Mouse (Mus musculus) myocyte (in vitro differentiated cells): ENCODE data around the gene Neurog3. TPM values are rescaled to one million over a fixed set of nuclear protein-coding genes. Genes with fewer than 3 reads are reported as not detected.

Experiments
- H3K27me3 ChIP-seq: one replicate; pipeline ENCODE4 v1.6.1; 2011; ENCODE audit not compliant: control insufficient read depth, insufficient read depth, insufficient read length
- H3K36me3 ChIP-seq: one replicate; pipeline ENCODE4 v1.6.1; 2011; ENCODE audit not compliant: control insufficient read depth, insufficient read depth
- H3K4me2 ChIP-seq: one replicate; pipeline ENCODE4 v1.6.1; 2011; ENCODE audit warnings: low read depth, control low read depth
- H3K4me3 ChIP-seq: one replicate; pipeline ENCODE4 v1.5.1; 2011; ENCODE audit warnings: mild to moderate bottlenecking, control low read depth, moderate library complexity
- H3K79me2 ChIP-seq: one replicate; pipeline ENCODE4 v1.6.1; 2011; ENCODE audit not compliant: control insufficient read depth, insufficient read depth
- H3ac ChIP-seq: one replicate; pipeline ENCODE4 v1.6.1; 2011; ENCODE audit not compliant: control insufficient read depth, insufficient read length
- CEBPB ChIP-seq: IDR thresholded peaks from 2 replicates; pipeline ENCODE4 v1.6.1; 2011; ENCODE audit warnings: mild to moderate bottlenecking, moderate library complexity; ENCODE audit not compliant: poor library complexity, insufficient read depth, severe bottlenecking
- E2F4 ChIP-seq: IDR thresholded peaks from one replicate; pipeline ENCODE4 v1.6.1; 2011; ENCODE audit warnings: mild to moderate bottlenecking, control low read depth, moderate library complexity; ENCODE audit not compliant: insufficient read depth
- MAX ChIP-seq: IDR thresholded peaks from one replicate; pipeline ENCODE4 v1.6.1; 2011; ENCODE audit warnings: low read depth, mild to moderate bottlenecking, control low read depth
- MYOD1 ChIP-seq, 3 experiments: IDR thresholded peaks; one replicate each; pipeline ENCODE4 v1.6.1; 2011; ENCODE audit warnings: control low read depth in 2 of 3, low read depth in 2 of 3, mild to moderate bottlenecking in 2 of 3, moderate library complexity in 1 of 3; ENCODE audit not compliant: insufficient read length in 2 of 3, control insufficient read depth in 1 of 3
- MYOG ChIP-seq, 3 experiments: IDR thresholded peaks; one replicate each; pipeline ENCODE4 v1.6.1; 2011; ENCODE audit warnings: control low read depth in 2 of 3, low read depth in 2 of 3, mild to moderate bottlenecking in 2 of 3; ENCODE audit not compliant: insufficient read length in 2 of 3, control insufficient read depth in 1 of 3, insufficient read depth in 1 of 3
- POLR2A ChIP-seq: IDR thresholded peaks from one replicate; pipeline ENCODE4 v1.6.1; 2011; ENCODE audit warnings: low read depth, mild to moderate bottlenecking, control low read depth, moderate library complexity; ENCODE audit not compliant: insufficient read length
- POLR2AphosphoS2 ChIP-seq: IDR thresholded peaks from one replicate; pipeline ENCODE4 v1.6.1; 2011; ENCODE audit warnings: low read depth, control low read depth; ENCODE audit not compliant: insufficient read length
- REST ChIP-seq: IDR thresholded peaks from one replicate; pipeline ENCODE4 v1.6.1; 2011; ENCODE audit warnings: mild to moderate bottlenecking, control low read depth, moderate library complexity; ENCODE audit not compliant: insufficient read depth, insufficient read length
- SRF ChIP-seq: IDR thresholded peaks from one replicate; pipeline ENCODE4 v1.6.1; 2011; ENCODE audit warnings: low read depth; ENCODE audit not compliant: control insufficient read depth, insufficient read length
- TCF12 ChIP-seq: IDR thresholded peaks from one replicate; pipeline ENCODE4 v1.6.1; 2011; ENCODE audit warnings: mild to moderate bottlenecking, control low read depth; ENCODE audit not compliant: poor library complexity, insufficient read depth, severe bottlenecking
- TCF3 ChIP-seq: IDR thresholded peaks from one replicate; pipeline ENCODE4 v1.6.1; 2011; ENCODE audit warnings: low read depth, control low read depth; ENCODE audit not compliant: insufficient read length
- USF1 ChIP-seq: IDR thresholded peaks from one replicate; pipeline ENCODE4 v1.6.1; 2011; ENCODE audit warnings: low read depth, mild to moderate bottlenecking, control low read depth, moderate library complexity
- polyA plus RNA-seq: library from polyadenylated mRNA; unstranded; fragments of >200 nt; fragmentation: generic; extraction: Trizol; gene quantifications from one replicate; pipeline ENCODE4 v1.2.1, GENCODE M21; 2012; ENCODE audit warnings: missing spikeins

Neurog3 gene
- polyA plus RNA-seq = not detected

GRCm38 (mm10) chr10:62132691-62133281 is at the start of gene Neurog3:
Neurog3 (plus strand) TSS chr10:62133090.
- Histone ChIP-seq H3K27me3 (peaks cover 33% of the 10 kb centered on the region), H3ac (no peak within 1 kb of the TSS)

GRCm38 (mm10) chr10:62086044-62086443 is 46.8 kb upstream of the Neurog3 start:
- Histone ChIP-seq H3K4me3 (no peak overlapping the region), H3K27me3 (no peaks in the 10 kb centered on the region), H3K79me2 (no peaks in the 10 kb centered on the region), H3K36me3 (no peaks in the 10 kb centered on the region), H3ac (no peak overlapping the region), H3K4me2 (no peak overlapping the region)
- no peak for TF ChIP-seq MYOG (IDR thresholded peaks at IDR 0.05; ENCODE audit: control insufficient read depth in 1 of 3, insufficient read depth in 1 of 3, insufficient read length in 2 of 3, low read depth in 2 of 3)
- TF ChIP-seq MAX = no peak
- TF ChIP-seq POLR2AphosphoS2 = no peak
- no peak for TF ChIP-seq REST
- TF ChIP-seq MYOD1 (IDR thresholded peaks at IDR 0.05; ENCODE audit: control insufficient read depth in 1 of 3, insufficient read length in 2 of 3, low read depth in 2 of 3) = no peak
- TF ChIP-seq TCF12 = no peak

More at GRCm38 (mm10) chr10:62132691-62133281, at the start of gene Neurog3:
- Histone ChIP-seq H3K36me3 (no peaks in the 10 kb centered on the region), H3K4me3 (no peak within 1 kb of the TSS), H3K4me2 (no peak within 1 kb of the TSS), H3K79me2 (no peaks in the 10 kb centered on the region)
- TF ChIP-seq USF1 (no peak), MAX (no peak), MYOD1 (IDR thresholded peaks at IDR 0.05; ENCODE audit: control insufficient read depth in 1 of 3, insufficient read length in 2 of 3, low read depth in 2 of 3) (no peak), MYOG (IDR thresholded peaks at IDR 0.05; ENCODE audit: control insufficient read depth in 1 of 3, insufficient read depth in 1 of 3, insufficient read length in 2 of 3, low read depth in 2 of 3) (no peak), SRF (no peak), REST (no peak), POLR2AphosphoS2 (no peak)

- H3K79me2 ChIP-seq = no peaks in the 10 kb centered on the region
- H3K4me2 ChIP-seq = no peak overlapping the region
- TF ChIP-seq MYOG (IDR thresholded peaks at IDR 0.05; ENCODE audit: control insufficient read depth in 1 of 3, insufficient read depth in 1 of 3, insufficient read length in 2 of 3, low read depth in 2 of 3) (no peak), SRF (no peak), POLR2A (no peak), TCF3 (no peak), USF1 (no peak), REST (no peak), CEBPB (no peak), POLR2AphosphoS2 (no peak), E2F4 (no peak), TCF12 (no peak), MYOD1 (IDR thresholded peaks at IDR 0.05; ENCODE audit: control insufficient read depth in 1 of 3, insufficient read length in 2 of 3, low read depth in 2 of 3) (no peak)
- H3K36me3 ChIP-seq = no peaks in the 10 kb centered on the region
- no peaks in the 10 kb centered on the region for H3K27me3 ChIP-seq
- H3K4me3 ChIP-seq = no peak overlapping the region
- H3ac ChIP-seq = no peak overlapping the region
Observed at GRCm38 (mm10) chr10:62086826-62087225, 46.1 kb upstream of the Neurog3 start.

GRCm38 (mm10) chr10:62088411-62088810 is 44.5 kb upstream of the Neurog3 start:
- no peak overlapping the region for H3ac ChIP-seq
- no peak overlapping the region for H3K4me3 ChIP-seq
- H3K36me3 ChIP-seq = no peaks in the 10 kb centered on the region
- H3K4me2 ChIP-seq = no peak overlapping the region
- TF ChIP-seq POLR2AphosphoS2 (no peak), MYOD1 (IDR thresholded peaks at IDR 0.05; ENCODE audit: control insufficient read depth in 1 of 3, insufficient read length in 2 of 3, low read depth in 2 of 3) (no peak), TCF3 (no peak), REST (no peak), SRF (no peak), MYOG (IDR thresholded peaks at IDR 0.05; ENCODE audit: control insufficient read depth in 1 of 3, insufficient read depth in 1 of 3, insufficient read length in 2 of 3, low read depth in 2 of 3) (no peak), POLR2A (no peak), TCF12 (no peak), MAX (no peak), E2F4 (no peak), USF1 (no peak)
- no peaks in the 10 kb centered on the region for H3K27me3 ChIP-seq
- H3K79me2 ChIP-seq = no peaks in the 10 kb centered on the region

- Histone ChIP-seq H3K4me2 (no peak overlapping the region), H3ac (no peak overlapping the region), H3K36me3 (no peaks in the 10 kb centered on the region), H3K27me3 (peaks cover under 1% of the 10 kb centered on the region), H3K79me2 (no peaks in the 10 kb centered on the region), H3K4me3 (no peak overlapping the region)
- no peak for TF ChIP-seq MYOD1 (IDR thresholded peaks at IDR 0.05; ENCODE audit: control insufficient read depth in 1 of 3, insufficient read length in 2 of 3, low read depth in 2 of 3)
- no peak for TF ChIP-seq E2F4
- TF ChIP-seq SRF = no peak
- no peak for TF ChIP-seq CEBPB
- no peak for TF ChIP-seq MAX
- no peak for TF ChIP-seq TCF12
- no peak for TF ChIP-seq MYOG (IDR thresholded peaks at IDR 0.05; ENCODE audit: control insufficient read depth in 1 of 3, insufficient read depth in 1 of 3, insufficient read length in 2 of 3, low read depth in 2 of 3)
- TF ChIP-seq TCF3 = no peak
- no peak for TF ChIP-seq REST
- no peak for TF ChIP-seq POLR2A
- TF ChIP-seq USF1 = no peak
- TF ChIP-seq POLR2AphosphoS2 = no peak
Observed at GRCm38 (mm10) chr10:62089071-62089470, 43.8 kb upstream of the Neurog3 start.
